Mouse (Mus musculus) CH12.LX (cell line): ENCODE results near the gene Sarnp. TPM values are rescaled to one million over a fixed set of nuclear protein-coding genes. Genes with fewer than 3 reads are reported as not detected.

ENCODE experiments used
- DNase-seq: peaks from one replicate; pipeline ENCODE4 v3.0.0-alpha.2; 2013; ENCODE audit errors: extremely low read depth
- H3K27ac ChIP-seq: 2 replicates; pipeline ENCODE4 v1.5.1; 2012; ENCODE audit warnings: low read depth, mild to moderate bottlenecking, control low read depth, moderate library complexity; ENCODE audit not compliant: insufficient read depth
- H3K27me3 ChIP-seq: replicated peaks from 2 replicates; pipeline ENCODE3; 2012; ENCODE audit warnings: inconsistent platforms
- H3K36me3 ChIP-seq, 2 experiments: replicated peaks in 1 of 2; 2 replicates each; pipeline versions ENCODE3 to v1.6.1; 2012; ENCODE audit warnings: inconsistent platforms in 1 of 2, low read length in 1 of 2, mild to moderate bottlenecking in 1 of 2, mixed read lengths in 1 of 2, moderate library complexity in 1 of 2; ENCODE audit not compliant: control insufficient read depth in 1 of 2, insufficient read depth in 1 of 2
- H3K4me1 ChIP-seq, 2 experiments: 2 replicates each; pipeline ENCODE4 v1.6.1; 2012; ENCODE audit warnings: inconsistent platforms in 1 of 2, moderate library complexity in 1 of 2; ENCODE audit not compliant: insufficient read depth in 2 of 2, control insufficient read depth in 1 of 2
- H3K4me2 ChIP-seq: 2 replicates; pipeline ENCODE4 v1.6.1; 2012; ENCODE audit warnings: low read depth, mild to moderate bottlenecking, control low read depth; ENCODE audit not compliant: poor library complexity, insufficient read depth, severe bottlenecking
- H3K4me3 ChIP-seq, 3 experiments: fragments of 150-350 bp in 1 of 3; sonication (generic) in 1 of 3; replicated peaks in 1 of 3; 2 replicates each; pipeline versions ENCODE3 to v1.5.1; 2011 to 2012; ENCODE audit warnings: low read depth in 2 of 3, low read length in 2 of 3, mild to moderate bottlenecking in 2 of 3, moderate library complexity in 2 of 3, control low read depth in 1 of 3, improper control_type of control experiment in 1 of 3, inconsistent platforms in 1 of 3, mixed read lengths in 1 of 3; ENCODE audit not compliant: poor library complexity in 1 of 3
- H3K79me2 ChIP-seq: replicated peaks from 2 replicates; pipeline ENCODE4 v1.6.1; 2012; ENCODE audit warnings: mild to moderate bottlenecking, moderate library complexity; ENCODE audit not compliant: control insufficient read depth, poor library complexity, insufficient read depth, severe bottlenecking; ENCODE audit errors: extremely low read depth
- H3K9ac ChIP-seq: 2 replicates; pipeline ENCODE4 v1.6.1; 2012; ENCODE audit warnings: low read depth, mild to moderate bottlenecking, control low read depth, moderate library complexity; ENCODE audit not compliant: insufficient read depth
- H3K9me3 ChIP-seq: replicated peaks from 2 replicates; pipeline ENCODE3; 2012; ENCODE audit warnings: low read length, inconsistent platforms, mixed read lengths
- BHLHE40 ChIP-seq: IDR thresholded peaks from 2 replicates; pipeline ENCODE4 v1.6.1; 2011; ENCODE audit warnings: mild to moderate bottlenecking, low read depth, low read length, improper control_type of control experiment
- CTCF ChIP-seq, 2 experiments: IDR thresholded peaks in 1 of 2; conservative IDR thresholded peaks in 1 of 2; 2 replicates each; pipeline ENCODE4 v1.5.1; 2011 to 2012; ENCODE audit warnings: low read depth in 2 of 2, low read length in 2 of 2, improper control_type of control experiment in 1 of 2, inconsistent platforms in 1 of 2, mild to moderate bottlenecking in 1 of 2, moderate library complexity in 1 of 2
- IRF4 ChIP-seq: IDR thresholded peaks from 2 replicates; pipeline ENCODE4 v1.6.1; 2014; ENCODE audit warnings: low read depth, mild to moderate bottlenecking, inconsistent platforms, low read length, improper control_type of control experiment
- KAT2A ChIP-seq: IDR thresholded peaks from 2 replicates; pipeline ENCODE4 v1.6.1; 2012; ENCODE audit warnings: low read length, improper control_type of control experiment, inconsistent platforms; ENCODE audit not compliant: insufficient replicate concordance
- MAZ ChIP-seq: IDR thresholded peaks from 2 replicates; pipeline ENCODE4 v1.6.1; 2012; ENCODE audit warnings: low read depth, mild to moderate bottlenecking, inconsistent platforms, low read length, improper control_type of control experiment, moderate library complexity
- MYC ChIP-seq: IDR thresholded peaks from 2 replicates; pipeline ENCODE4 v1.6.1; 2011; ENCODE audit warnings: low read depth, mild to moderate bottlenecking, improper control_type of control experiment, low read length
- NELFE ChIP-seq: IDR thresholded peaks from 2 replicates; pipeline ENCODE4 v1.6.1; 2011; ENCODE audit warnings: low read depth, low read length, improper control_type of control experiment
- POLR2A ChIP-seq: IDR thresholded peaks from 2 replicates; pipeline ENCODE4 v1.6.1; 2011; ENCODE audit warnings: low read depth, mild to moderate bottlenecking, improper control_type of control experiment, low read length
- POLR2AphosphoS2 ChIP-seq: IDR thresholded peaks from 2 replicates; pipeline ENCODE4 v1.6.1; 2011; ENCODE audit warnings: low read depth, low read length, improper control_type of control experiment
- TCF12 ChIP-seq: IDR thresholded peaks from 2 replicates; pipeline ENCODE4 v1.6.1; 2014; ENCODE audit warnings: low read depth, mild to moderate bottlenecking, inconsistent platforms, low read length, improper control_type of control experiment
- UBTF ChIP-seq: IDR thresholded peaks from 2 replicates; pipeline ENCODE4 v1.6.1; 2012; ENCODE audit warnings: low read depth, mild to moderate bottlenecking, inconsistent platforms, low read length, improper control_type of control experiment, moderate library complexity
- ZMIZ1 ChIP-seq: IDR thresholded peaks from 2 replicates; pipeline ENCODE4 v1.6.1; 2012; ENCODE audit warnings: low read depth, mild to moderate bottlenecking, inconsistent platforms, low read length, improper control_type of control experiment
- dilution Hi-C: fragments of 300-500 bp; cut with MboI; formaldehyde crosslinking; loops from 2 replicates; pipeline ENCODE4 v1.14.3; 2020; ENCODE audit warnings: low sequenced_read_pairs; ENCODE audit not compliant: extremely low pct_unique_long_range_greater_than_20kb, extremely low pct_ligation_motif_present
- in situ Hi-C: fragments of 300-500 bp; cut with MboI; formaldehyde crosslinking; loops from 3 replicates; pipeline ENCODE4 v1.14.3; 2019; ENCODE audit warnings: low sequenced_read_pairs, low pct_ligation_motif_present, low pct_unique_long_range_greater_than_20kb, mixed read lengths
- polyA plus RNA-seq: library from polyadenylated mRNA; unstranded; fragments of >175 nt; gene quantifications from 2 replicates; pipeline ENCODE4 v1.2.1, GENCODE M21; 2012; ENCODE audit warnings: low read depth; ENCODE audit not compliant: insufficient read length
- total RNA-seq, 2 experiments: library from RNA; depleted of rRNA; stranded (reverse); fragments of 300-350 nt in 1 of 2; fragments of >200 nt in 1 of 2; gene quantifications; 2 replicates each; pipeline ENCODE4 v1.2.3; 2012 to 2014

Sarnp gene
- total and polyA plus RNA-seq, 3 experiments: 75.4 to 283 (median 170) TPM

GRCm38 (mm10) chr10:128837400-128837799, 20.3 kb downstream of the Sarnp start:
- no peaks in the 10 kb centered on the region for H3K4me1 ChIP-seq
- no peaks in the 10 kb centered on the region for H3K27me3 ChIP-seq
- in situ Hi-C loops (loop anchor here (5.0 kb wide), 1 partner anchor 60 kb away; no protein-coding TSS in a partner anchor), dilution Hi-C loops (no loop called here)
- peaks cover 35 to 87% of the 10 kb centered on the region in 2 experiments for H3K36me3 ChIP-seq
- H3K4me2 ChIP-seq: no peak overlapping the region
- TF ChIP-seq IRF4 (no peak), CTCF (conservative IDR thresholded peaks at IDR 0.05 in 1 of 2, IDR thresholded peaks at IDR 0.05 in 1 of 2; ENCODE audit: low read depth in 2 of 2, low read length in 2 of 2) (peak in 1 of 2 experiments; percentile 24; a peak in 1 of 4 replicates), MYC (no peak)
- H3K4me3 ChIP-seq: no peak overlapping the region
- H3K79me2 ChIP-seq: peaks cover 14% of the 10 kb centered on the region; the same call in 1 of the 2 replicates
- H3K27ac ChIP-seq: no peak overlapping the region
- no peak overlapping the region for H3K9ac ChIP-seq
- no peak for DNase-seq
- H3K9me3 ChIP-seq: peaks cover 5% of the 10 kb centered on the region

GRCm38 (mm10) chr10:128839434-128839833, 22.3 kb downstream of the Sarnp start:
- no peak overlapping the region for H3K9ac ChIP-seq
- in situ Hi-C loops (loop anchor here (5.0 kb wide), 1 partner anchor 58 kb away; no protein-coding TSS in a partner anchor), dilution Hi-C loops (no loop called here)
- no peak overlapping the region for H3K4me2 ChIP-seq
- no peak overlapping the region for H3K4me3 ChIP-seq
- H3K79me2 ChIP-seq: peaks cover 7% of the 10 kb centered on the region; the same call in 1 of the 2 replicates
- TF ChIP-seq UBTF: no peak
- no peak for TF ChIP-seq CTCF (conservative IDR thresholded peaks at IDR 0.05 in 1 of 2, IDR thresholded peaks at IDR 0.05 in 1 of 2; ENCODE audit: low read depth in 2 of 2, low read length in 2 of 2)
- TF ChIP-seq POLR2AphosphoS2: no peak
- TF ChIP-seq ZMIZ1: no peak
- TF ChIP-seq TCF12: no peak
- TF ChIP-seq KAT2A: no peak
- no peak for TF ChIP-seq POLR2A
- TF ChIP-seq BHLHE40: no peak
- TF ChIP-seq IRF4: no peak
- no peak for TF ChIP-seq MYC
- H3K36me3 ChIP-seq: peaks cover 40 to 85% of the 10 kb centered on the region in 2 experiments
- H3K4me1 ChIP-seq: peaks cover 0 to 4% of the 10 kb centered on the region in 2 experiments; a peak in 1 of 4 replicates
- H3K9me3 ChIP-seq: no peaks in the 10 kb centered on the region
- no peaks in the 10 kb centered on the region for H3K27me3 ChIP-seq
- no peak overlapping the region for H3K27ac ChIP-seq
- DNase-seq: no peak

- dilution Hi-C loops: no loop called here
- peaks cover 8% of the 10 kb centered on the region; the same call in 1 of the 2 replicates for H3K79me2 ChIP-seq
These were observed 23.5 kb downstream of the Sarnp start for GRCm38 (mm10) chr10:128840612-128841011.

More at GRCm38 (mm10) chr10:128840612-128841011, 23.5 kb downstream of the Sarnp start:
- in situ Hi-C loops: no loop called here
- Histone ChIP-seq H3K36me3 (peaks cover 39 to 85% of the 10 kb centered on the region in 2 experiments), H3K4me2 (no peak overlapping the region), H3K4me3 (no peak overlapping the region), H3K4me1 (peaks cover 0 to 9% of the 10 kb centered on the region in 2 experiments; a peak in 2 of 4 replicates), H3K9ac (no peak overlapping the region), H3K9me3 (no peaks in the 10 kb centered on the region), H3K27ac (no peak overlapping the region), H3K27me3 (no peaks in the 10 kb centered on the region)
- TF ChIP-seq NELFE: no peak
- no peak for TF ChIP-seq TCF12
- no peak for TF ChIP-seq MAZ
- no peak for DNase-seq
